Mouse (Mus musculus): Measurements from ENCODE around the gene Myo3a. TPM values are rescaled to one million over a fixed set of nuclear protein-coding genes. Genes with fewer than 3 reads are reported as not detected.
"Not testable (repeated sequence)": the region's sequence is repeated elsewhere in the genome, so short reads cannot be mapped to it uniquely, and the experiment has no call there.

The Myo3a gene
- polyA plus RNA-seq, 1 experiment, result not detected

DNA sequence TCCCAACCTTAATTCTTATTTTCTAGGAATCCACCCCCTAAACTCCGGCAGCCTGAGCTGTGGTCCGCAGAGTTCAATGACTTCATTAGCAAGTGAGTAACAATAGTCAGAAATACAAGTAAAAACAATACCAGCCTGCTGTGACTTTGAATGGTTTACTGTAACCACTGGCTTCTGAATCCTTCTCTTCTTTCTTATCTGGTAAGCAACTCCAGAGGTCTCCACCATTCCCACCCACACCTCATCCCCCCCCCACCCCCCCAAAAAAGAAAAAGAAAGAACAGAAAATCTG is 67.1 kb downstream of the Myo3a start:
- no peak for TF ChIP-seq CTCF (IDR thresholded peaks at IDR 0.05; ENCODE audit: control insufficient read depth, insufficient read depth, low read length)
- TF ChIP-seq POLR2A (IDR thresholded peaks at IDR 0.05; ENCODE audit: borderline replicate concordance, control insufficient read depth, low read depth, low read length), result no peak
- WGBS, result 36% methylated on average over 2 of the region's 2 CpGs
- Histone ChIP-seq H3K4me1 (ENCODE audit: control insufficient read depth, insufficient read depth, low read length) (no peaks in the 10 kb centered on the region), H3K27ac (ENCODE audit: control insufficient read depth, insufficient read depth, low read depth, low read length, poor library complexity) (no peak overlapping the region), H3K4me3 (replicated peaks; ENCODE audit: control insufficient read depth, low read depth, low read length) (no peak overlapping the region)

DNA sequence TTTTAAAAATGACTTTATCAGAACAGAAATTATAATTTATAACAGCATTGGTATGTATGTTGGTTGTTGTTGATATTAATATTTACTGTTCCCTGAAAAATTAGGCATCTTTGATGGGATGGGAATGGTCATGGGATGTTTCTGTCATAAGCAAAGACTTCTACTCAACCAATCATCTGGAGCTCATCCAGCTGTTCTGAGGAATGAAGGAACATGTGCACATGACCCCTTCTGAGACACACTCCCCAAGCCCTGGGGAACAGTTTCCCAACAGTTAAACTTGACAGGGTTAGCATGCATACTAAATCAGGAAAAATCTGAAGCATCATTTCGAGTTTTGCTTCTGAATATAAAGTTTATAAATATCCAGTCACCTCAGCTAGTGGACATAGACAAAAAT is 70.6 kb downstream of the Myo3a start:
- no peak overlapping the region for H3K4me3 ChIP-seq (replicated peaks; ENCODE audit: control insufficient read depth, low read depth, low read length)
- no peak overlapping the region for H3K27ac ChIP-seq (ENCODE audit: control insufficient read depth, insufficient read depth, low read depth, low read length, poor library complexity)
- TF ChIP-seq CTCF (IDR thresholded peaks at IDR 0.05; ENCODE audit: control insufficient read depth, insufficient read depth, low read length) (no peak), POLR2A (IDR thresholded peaks at IDR 0.05; ENCODE audit: borderline replicate concordance, control insufficient read depth, low read depth, low read length) (no peak)
- WGBS, result 36% methylated on average over 1 of the region's 1 CpGs
- H3K4me1 ChIP-seq (ENCODE audit: control insufficient read depth, insufficient read depth, low read length), result no peaks in the 10 kb centered on the region

DNA sequence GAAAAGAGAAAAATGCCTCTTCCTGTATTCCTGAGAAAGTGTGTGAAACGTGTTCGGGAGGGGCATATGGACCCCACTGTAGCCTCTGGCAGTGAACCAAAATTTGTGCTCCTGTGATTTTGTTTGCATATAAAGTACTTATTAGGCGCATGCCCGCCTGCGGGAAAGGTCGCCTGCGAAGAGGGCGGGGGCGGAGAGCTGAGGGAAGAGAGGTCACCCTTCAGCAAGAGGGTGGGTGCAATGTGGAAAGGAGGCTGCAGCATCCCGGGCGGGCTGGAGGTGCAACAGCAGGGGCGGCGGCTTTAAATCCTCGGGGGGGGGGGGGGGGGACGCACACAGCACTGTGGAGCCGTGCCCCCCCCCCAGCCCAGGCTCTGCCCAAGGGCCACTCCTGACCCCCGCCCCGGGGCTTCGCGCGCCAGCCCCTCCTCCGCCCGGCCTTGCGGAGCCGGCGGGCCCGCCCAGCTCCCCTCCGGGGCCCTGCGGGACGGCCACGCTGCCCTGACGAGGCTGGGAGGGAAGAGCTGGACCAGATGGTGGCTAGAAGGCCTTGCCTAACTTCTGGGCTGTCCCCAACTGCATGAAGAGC is 111.1 kb downstream of the Myo3a start:
- no peak overlapping the region for H3K27ac ChIP-seq (ENCODE audit: control insufficient read depth, insufficient read depth, low read depth, low read length, poor library complexity)
- no peaks in the 10 kb centered on the region for H3K4me1 ChIP-seq (ENCODE audit: control insufficient read depth, insufficient read depth, low read length)
- TF ChIP-seq CTCF (IDR thresholded peaks at IDR 0.05; ENCODE audit: control insufficient read depth, insufficient read depth, low read length) (no peak), POLR2A (IDR thresholded peaks at IDR 0.05; ENCODE audit: borderline replicate concordance, control insufficient read depth, low read depth, low read length) (no peak)
- H3K4me3 ChIP-seq (replicated peaks; ENCODE audit: control insufficient read depth, low read depth, low read length), result no peak overlapping the region
- 19% methylated on average over 25 of the region's 32 CpGs for WGBS

DNA sequence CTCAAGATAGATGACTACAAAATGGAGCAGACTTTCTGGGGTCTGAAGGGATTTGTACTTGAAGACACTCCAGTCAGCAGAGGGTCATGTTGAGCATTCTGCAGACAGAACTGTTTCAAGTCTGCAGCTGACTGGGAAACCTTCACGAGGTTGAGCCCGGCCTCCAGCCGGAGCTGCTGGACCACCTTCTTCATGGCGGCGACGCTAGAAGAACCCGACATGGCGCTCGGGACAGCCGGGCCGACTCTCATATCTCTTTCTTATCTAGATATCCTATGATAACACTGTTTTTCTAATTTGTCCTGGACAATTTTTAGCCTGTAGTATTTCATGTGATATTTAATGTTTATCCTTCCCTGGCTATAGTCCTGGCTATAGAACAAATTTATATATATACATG is 183.2 kb downstream of the Myo3a start:
- WGBS, result 88% methylated on average over 11 of the region's 11 CpGs

GRCm38 (mm10) chr2:22548421-22548820 is 321.1 kb downstream of the Myo3a start:
- WGBS, result 72% methylated on average over 6 of the region's 6 CpGs
- no peak for TF ChIP-seq POLR2A (IDR thresholded peaks at IDR 0.05; ENCODE audit: borderline replicate concordance, control insufficient read depth, low read depth, low read length)
- TF ChIP-seq CTCF (IDR thresholded peaks at IDR 0.05; ENCODE audit: control insufficient read depth, insufficient read depth, low read length), result no peak
- H3K4me3 ChIP-seq (replicated peaks; ENCODE audit: control insufficient read depth, low read depth, low read length), result no peak overlapping the region
- H3K4me1 ChIP-seq (ENCODE audit: control insufficient read depth, insufficient read depth, low read length), result no peaks in the 10 kb centered on the region
- no peak overlapping the region for H3K27ac ChIP-seq (ENCODE audit: control insufficient read depth, insufficient read depth, low read depth, low read length, poor library complexity)

More for the DNA sequence above, 183.2 kb downstream of the Myo3a start:
- H3K27ac ChIP-seq (ENCODE audit: control insufficient read depth, insufficient read depth, low read depth, low read length, poor library complexity); H3K4me3 ChIP-seq (replicated peaks; ENCODE audit: control insufficient read depth, low read depth, low read length); H3K4me1 ChIP-seq (ENCODE audit: control insufficient read depth, insufficient read depth, low read length): not testable (repeated sequence)

- 87% methylated on average over 14 of the region's 14 CpGs for WGBS
- not testable (repeated sequence) for H3K27ac ChIP-seq (ENCODE audit: control insufficient read depth, insufficient read depth, low read depth, low read length, poor library complexity); H3K4me1 ChIP-seq (ENCODE audit: control insufficient read depth, insufficient read depth, low read length); H3K4me3 ChIP-seq (replicated peaks; ENCODE audit: control insufficient read depth, low read depth, low read length)
Observed at GRCm38 (mm10) chr2:22587469-22588169, 360.3 kb downstream of the Myo3a start.

DNA sequence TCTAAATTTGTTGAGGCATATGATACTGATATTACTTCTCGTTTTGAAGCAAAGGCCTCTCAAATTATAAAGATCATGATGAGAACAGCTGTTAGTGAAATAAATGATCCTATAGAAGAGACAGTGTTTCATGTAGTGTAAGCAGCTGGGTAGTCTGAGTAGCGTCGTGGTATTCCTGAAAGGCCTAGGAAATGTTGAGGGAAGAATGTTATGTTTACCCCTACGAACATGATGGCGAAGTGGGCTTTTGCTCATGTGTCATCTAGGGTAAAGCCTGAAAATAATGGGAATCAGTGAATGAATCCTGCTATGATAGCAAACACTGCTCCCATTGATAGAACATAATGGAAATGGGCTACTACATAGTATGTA is 360.9 kb downstream of the Myo3a start:
- H3K4me3 ChIP-seq (replicated peaks; ENCODE audit: control insufficient read depth, low read depth, low read length); H3K27ac ChIP-seq (ENCODE audit: control insufficient read depth, insufficient read depth, low read depth, low read length, poor library complexity); H3K4me1 ChIP-seq (ENCODE audit: control insufficient read depth, insufficient read depth, low read length): not testable (repeated sequence)
- WGBS, result 81% methylated on average over 5 of the region's 5 CpGs

DNA sequence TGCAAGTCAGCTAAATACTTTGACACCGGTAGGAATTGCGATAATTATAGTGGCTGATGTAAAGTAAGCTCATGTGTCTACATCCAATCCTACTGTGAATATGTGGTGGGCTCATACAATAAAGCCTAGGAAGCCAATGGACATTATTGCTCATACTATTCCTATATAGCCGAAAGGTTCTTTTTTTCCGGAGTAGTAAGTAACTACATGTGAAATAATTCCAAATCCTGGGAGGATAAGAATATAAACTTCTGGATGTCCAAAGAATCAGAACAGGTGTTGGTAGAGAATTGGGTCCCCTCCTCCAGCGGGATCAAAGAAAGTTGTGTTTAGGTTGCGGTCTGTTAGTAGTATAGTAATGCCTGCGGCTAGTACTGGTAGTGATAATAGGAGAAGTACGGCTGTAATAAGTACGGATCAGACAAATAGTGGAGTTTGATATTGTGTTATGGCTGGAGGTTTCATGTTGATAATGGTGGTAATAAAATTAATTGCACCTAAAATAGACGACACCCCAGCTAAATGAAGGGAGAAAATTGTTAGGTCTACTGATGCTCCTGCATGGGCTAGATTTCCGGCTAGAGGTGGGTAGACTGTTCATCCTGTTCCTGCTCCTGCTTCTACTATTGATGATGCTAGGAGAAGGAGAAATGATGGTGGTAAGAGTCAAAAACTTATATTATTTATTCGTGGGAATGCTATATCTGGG is 361.5 kb downstream of the Myo3a start:
- not testable (repeated sequence) for H3K27ac ChIP-seq (ENCODE audit: control insufficient read depth, insufficient read depth, low read depth, low read length, poor library complexity); H3K4me3 ChIP-seq (replicated peaks; ENCODE audit: control insufficient read depth, low read depth, low read length); H3K4me1 ChIP-seq (ENCODE audit: control insufficient read depth, insufficient read depth, low read length)
- 81% methylated on average over 12 of the region's 12 CpGs for WGBS

DNA sequence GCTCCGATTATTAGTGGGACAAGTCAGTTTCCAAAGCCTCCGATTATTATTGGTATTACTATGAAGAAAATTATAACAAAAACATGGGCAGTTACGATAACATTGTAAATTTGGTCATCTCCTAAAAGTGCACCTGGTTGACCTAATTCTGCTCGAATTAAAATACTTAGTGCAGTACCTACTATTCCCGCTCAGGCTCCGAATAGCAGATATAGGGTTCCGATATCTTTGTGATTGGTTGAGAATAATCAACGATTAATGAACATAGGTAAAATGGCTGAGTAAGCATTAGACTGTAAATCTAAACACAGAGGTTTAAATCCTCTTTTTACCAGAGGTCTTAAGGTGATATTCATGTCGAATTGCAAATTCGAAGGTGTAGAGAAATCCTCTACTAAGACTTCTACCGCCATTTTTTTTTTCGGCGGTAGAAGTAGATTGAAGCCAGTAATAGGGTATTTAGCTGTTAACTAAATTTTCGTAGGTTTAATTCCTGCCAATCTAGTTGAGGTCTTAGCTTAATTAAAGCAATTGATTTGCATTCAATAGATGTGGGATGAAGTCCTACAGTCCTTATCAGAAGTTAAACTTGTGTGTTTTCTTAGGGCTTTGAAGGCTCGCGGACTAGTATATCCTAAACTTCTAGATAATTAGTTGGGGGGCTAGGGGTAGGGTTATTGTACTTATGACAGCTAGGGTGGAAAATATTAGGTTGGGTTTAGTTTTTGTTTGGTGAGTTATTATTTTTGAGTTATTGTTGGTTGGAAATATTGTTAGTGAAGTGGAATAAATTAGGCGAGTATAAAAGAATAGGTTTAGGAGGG is 362.3 kb downstream of the Myo3a start:
- not testable (repeated sequence) for H3K4me1 ChIP-seq (ENCODE audit: control insufficient read depth, insufficient read depth, low read length); H3K4me3 ChIP-seq (replicated peaks; ENCODE audit: control insufficient read depth, low read depth, low read length); H3K27ac ChIP-seq (ENCODE audit: control insufficient read depth, insufficient read depth, low read depth, low read length, poor library complexity)
- 89% methylated on average over 16 of the region's 17 CpGs for WGBS

All from bone marrow, adult 2 months (tissue).